In the genomic region with DNA sequence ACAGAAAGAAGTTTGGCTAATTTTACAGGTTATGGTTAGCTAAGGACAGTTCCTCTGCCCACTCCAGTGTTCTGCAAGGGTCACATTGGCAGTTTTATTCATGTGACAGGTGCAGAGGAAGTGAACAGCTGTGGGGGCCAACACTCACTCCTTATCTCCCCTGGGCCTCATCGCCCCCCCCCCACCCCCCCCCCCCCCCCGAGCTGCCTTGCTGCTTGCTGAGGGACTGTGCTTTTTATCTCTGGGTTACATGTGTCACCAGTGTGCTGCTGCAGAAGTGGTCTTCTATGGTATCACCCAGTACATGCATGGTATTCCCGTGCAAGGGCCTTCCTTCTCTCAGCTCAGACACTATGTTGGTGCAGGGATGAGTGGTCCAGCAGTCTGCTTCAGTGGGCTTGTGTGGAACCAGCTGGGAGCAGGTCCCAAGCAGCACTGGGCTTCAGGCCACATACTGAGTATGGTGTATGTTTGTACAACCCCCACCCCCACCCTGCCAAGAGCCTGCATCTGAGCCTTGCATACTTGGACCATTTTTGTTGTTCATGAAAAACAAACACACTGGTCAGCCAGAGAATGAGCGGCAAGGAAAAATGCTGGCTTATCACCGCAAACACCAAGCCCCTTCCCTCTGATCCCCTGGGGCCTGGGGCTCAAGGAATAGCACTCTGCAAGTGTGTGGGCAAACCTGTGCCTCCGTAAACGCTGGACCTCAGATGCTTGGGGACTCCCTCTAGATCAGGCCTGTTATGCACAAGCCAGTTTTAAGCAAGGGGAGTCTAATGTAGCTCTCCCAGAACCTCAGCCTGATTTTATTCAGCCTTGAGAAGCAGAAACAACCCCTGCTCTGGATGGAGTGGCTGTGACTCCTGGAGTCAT, we compare ENCODE assay signal across 9 mouse cellular contexts. TPM values are rescaled to one million over a fixed set of nuclear protein-coding genes. Genes with fewer than 3 reads are reported as not detected.
DNase-seq lines count a peak whose midpoint lies in the region; ATAC-seq and TF ChIP-seq lines count a peak whose summit lies in the region.
"Had no signal": no experiment of that assay in that cellular context is flagged by ENCODE, and none has a peak within 500 bp of the region (broad histone marks: within the 10 kb centered on the region; RNA-seq: fewer than 3 reads in every experiment).

No protein-coding gene starts in this region.

- ATAC-seq in intestine, embryonic 14.5 days (replicated peaks; ENCODE audit: low FRiP score, low TSS enrichment, low read depth), result no peak
- no peak for ATAC-seq in midbrain, embryonic 14.5 days (ENCODE audit: low FRiP score, low TSS enrichment)
- ATAC-seq: Patski had no signal

- no peak for TF ChIP-seq POLR2A in bone marrow, adult 2 months (IDR thresholded peaks at IDR 0.05; ENCODE audit: borderline replicate concordance, control insufficient read depth, low read depth, low read length)

- H3K4me1 ChIP-seq in bone marrow, adult 2 months (ENCODE audit: control insufficient read depth, insufficient read depth, low read length), result peaks cover 5% of the 10 kb centered on the region
- H3K4me1 ChIP-seq in intestine, embryonic 14.5 days (replicated peaks; ENCODE audit: control insufficient read depth, insufficient read depth, low read length), result peaks cover 22% of the 10 kb centered on the region
- peaks cover 32% of the 10 kb centered on the region for H3K4me1 ChIP-seq in midbrain, embryonic 14.5 days (ENCODE audit: control insufficient read depth, insufficient read depth, low read length)

- H3K4me2 ChIP-seq in intestine, embryonic 14.5 days (ENCODE audit: low read length), result no peak overlapping the region
- H3K4me2 ChIP-seq in midbrain, embryonic 14.5 days (ENCODE audit: low read length), result no peak overlapping the region

- TF ChIP-seq CTCF in bone marrow, adult 2 months (IDR thresholded peaks at IDR 0.05; ENCODE audit: control insufficient read depth, insufficient read depth, low read length), result no peak

- peak overlapping the region; percentile 20 for H3K27ac ChIP-seq in bone marrow, adult 2 months (ENCODE audit: control insufficient read depth, insufficient read depth, low read depth, low read length, poor library complexity)
- H3K27ac ChIP-seq in intestine, embryonic 14.5 days (ENCODE audit: low read depth), result peak overlapping the region; percentile 29
- H3K27ac ChIP-seq in midbrain, embryonic 14.5 days (replicated peaks; ENCODE audit: low read depth, low read length), result peak overlapping the region; percentile 52

- H3K9ac ChIP-seq in intestine, embryonic 14.5 days (ENCODE audit: low read length), result no peak overlapping the region
- H3K9ac ChIP-seq in midbrain, embryonic 14.5 days (replicated peaks; ENCODE audit: low read length), result no peak overlapping the region

- H3K4me3 ChIP-seq in bone marrow, adult 2 months (replicated peaks; ENCODE audit: control insufficient read depth, low read depth, low read length), result no peak overlapping the region
- H3K4me3 ChIP-seq in intestine, embryonic 14.5 days (ENCODE audit: low read depth, low read length), result no peak overlapping the region
- H3K4me3 ChIP-seq in midbrain, embryonic 14.5 days (replicated peaks; ENCODE audit: low read depth, low read length), result no peak overlapping the region

- no peaks in the 10 kb centered on the region for H3K36me3 ChIP-seq in intestine, embryonic 14.5 days (ENCODE audit: control insufficient read depth, insufficient read depth, low read length)
- H3K36me3 ChIP-seq in midbrain, embryonic 14.5 days (ENCODE audit: control insufficient read depth, insufficient read depth, low read length), result no peaks in the 10 kb centered on the region

- H3K27me3 ChIP-seq in intestine, embryonic 14.5 days (replicated peaks; ENCODE audit: control insufficient read depth, insufficient read depth, low read length), result no peaks in the 10 kb centered on the region
- no peaks in the 10 kb centered on the region for H3K27me3 ChIP-seq in midbrain, embryonic 14.5 days (ENCODE audit: control insufficient read depth, insufficient read depth, low read length)
- H3K27me3 ChIP-seq: Patski had no signal

- no peaks in the 10 kb centered on the region for H3K9me3 ChIP-seq in intestine, embryonic 14.5 days (ENCODE audit: control insufficient read depth, low read length)
- no peaks in the 10 kb centered on the region for H3K9me3 ChIP-seq in midbrain, embryonic 14.5 days (ENCODE audit: control insufficient read depth, low read length)

- 33% methylated on average over 7 of the region's 7 CpGs for WGBS in bone marrow, adult 2 months
- 49% methylated on average over 7 of the region's 7 CpGs for WGBS in intestine, embryonic 14.5 days
- WGBS in midbrain, embryonic 14.5 days, result 37% methylated on average over 6 of the region's 7 CpGs

- peak; percentile 9 for DNase-seq in kidney, adult 11 months
- no peak for DNase-seq in kidney, adult 9 months
- no peak for DNase-seq in intestine, embryonic 14.5 days (ENCODE audit: low spot score)
- DNase-seq in midbrain, embryonic 14.5 days, result no peak
- no peak for DNase-seq in urinary bladder, adult 18-20 months (ENCODE audit: low spot score in 2 of 2)
- DNase-seq in frontal cortex, postnatal 36 days (ENCODE audit: low spot score in 2 of 2), result no peak
- DNase-seq in cerebellum, postnatal 36 days, result no peak

RNA-seq across cellular contexts. Expression of a gene that starts 38.2 kb away (rescaled TPM):
- polyA plus RNA-seq in bone marrow, adult 2 months (2011; ENCODE audit: insufficient read depth, insufficient read length, low replicate concordance, missing spikeins), result 66.6 and 86.0 TPM in 2 replicates
- polyA plus RNA-seq in intestine, embryonic 14.5 days (2014; fragmentation: Nextera tagmentation; extraction: Ambion mirVana), result 17.0 and 17.4 TPM in 2 replicates
- polyA plus RNA-seq in midbrain, embryonic 14.5 days (2014; fragmentation: Nextera tagmentation; extraction: Ambion mirVana), result 24.9 and 28.7 TPM in 2 replicates

RNA-seq across cellular contexts. Expression of a gene that starts 38.7 kb away (rescaled TPM):
- 40.6 and 53.8 TPM in 2 replicates for polyA plus RNA-seq in bone marrow, adult 2 months (2011; ENCODE audit: insufficient read depth, insufficient read length, low replicate concordance, missing spikeins)
- polyA plus RNA-seq in intestine, embryonic 14.5 days (2014; fragmentation: Nextera tagmentation; extraction: Ambion mirVana), result 95.4 and 95.6 TPM in 2 replicates
- 79.9 and 81.3 TPM in 2 replicates for polyA plus RNA-seq in midbrain, embryonic 14.5 days (2014; fragmentation: Nextera tagmentation; extraction: Ambion mirVana)

RNA-seq across cellular contexts. Expression of a gene that starts 40.0 kb away (rescaled TPM):
- 4.7 and 13.7 TPM in 2 replicates for polyA plus RNA-seq in bone marrow, adult 2 months (2011; ENCODE audit: insufficient read depth, insufficient read length, low replicate concordance, missing spikeins)
- polyA plus RNA-seq in intestine, embryonic 14.5 days (2014; fragmentation: Nextera tagmentation; extraction: Ambion mirVana), result 31.7 and 33.0 TPM in 2 replicates
- 70.2 and 70.4 TPM in 2 replicates for polyA plus RNA-seq in midbrain, embryonic 14.5 days (2014; fragmentation: Nextera tagmentation; extraction: Ambion mirVana)

RNA-seq across cellular contexts. Expression of a gene that starts 40.0 kb away (rescaled TPM):
- polyA plus RNA-seq in bone marrow, adult 2 months (2011; ENCODE audit: insufficient read depth, insufficient read length, low replicate concordance, missing spikeins), result 49.3 and 54.7 TPM in 2 replicates
- polyA plus RNA-seq in intestine, embryonic 14.5 days (2014; fragmentation: Nextera tagmentation; extraction: Ambion mirVana), result 34.8 and 34.9 TPM in 2 replicates
- polyA plus RNA-seq in midbrain, embryonic 14.5 days (2014; fragmentation: Nextera tagmentation; extraction: Ambion mirVana), result 70.0 TPM in 2 replicates
